Mouse (Mus musculus) stomach, embryonic 14.5 days (tissue): Measurements from ENCODE around the gene Slc44a3. TPM values are rescaled to one million over a fixed set of nuclear protein-coding genes. Genes with fewer than 3 reads are reported as not detected.

ENCODE experiments used
- ATAC-seq: fragments of 200-750 bp; cut with Nextera tagmentation; 2 replicates; pipeline ENCODE4 v1.8.0; 2017; ENCODE audit warnings: low read depth, moderate TSS enrichment; ENCODE audit not compliant: insufficient number of reproducible peaks, insufficient read depth, low FRiP score
- H3K27ac ChIP-seq: fragments of 300-500 bp; sonication (generic); 2 replicates; pipeline ENCODE4 v1.5.1; 2014; ENCODE audit warnings: mild to moderate bottlenecking, low read length, moderate library complexity, mixed read lengths
- H3K27me3 ChIP-seq: fragments of 300-500 bp; sonication (generic); 2 replicates; pipeline ENCODE4 v1.6.1; 2014; ENCODE audit warnings: low read length, control low read depth, mixed read lengths; ENCODE audit not compliant: control insufficient read depth, insufficient read depth
- H3K36me3 ChIP-seq: fragments of 300-500 bp; sonication (generic); 2 replicates; pipeline ENCODE4 v1.6.1; 2014; ENCODE audit warnings: mild to moderate bottlenecking, control low read depth, low read length, moderate library complexity, mixed read lengths; ENCODE audit not compliant: control insufficient read depth, insufficient read depth
- H3K4me1 ChIP-seq: fragments of 300-500 bp; sonication (generic); 2 replicates; pipeline ENCODE4 v1.6.1; 2014; ENCODE audit warnings: low read length, control low read depth, mixed read lengths; ENCODE audit not compliant: control insufficient read depth, insufficient read depth
- H3K4me2 ChIP-seq: fragments of 300-500 bp; sonication (generic); replicated peaks from 2 replicates; pipeline ENCODE4 v1.6.1; 2014; ENCODE audit warnings: low read depth, low read length, control low read depth
- H3K4me3 ChIP-seq: fragments of 300-500 bp; sonication (generic); 2 replicates; pipeline ENCODE4 v1.5.1; 2014; ENCODE audit warnings: low read depth, low read length, control low read depth
- H3K9ac ChIP-seq: fragments of 300-500 bp; sonication (generic); replicated peaks from 2 replicates; pipeline ENCODE4 v1.6.1; 2014; ENCODE audit warnings: low read depth, mild to moderate bottlenecking, control low read depth, low read length, moderate library complexity, mixed read lengths
- H3K9me3 ChIP-seq: fragments of 300-500 bp; sonication (generic); 2 replicates; pipeline ENCODE4 v1.6.1; 2016; ENCODE audit warnings: low read depth, low read length, control low read depth; ENCODE audit not compliant: control insufficient read depth
- WGBS: fragments of 180-500 bp; shearing (Covaris S2); extraction: QIAGEN DNeasy Blood & Tissue Kit; methylation state at CpG from one replicate; pipeline ENCODE4 v1.1.7; 2014; 5-methylcytosine and 5-hydroxymethylcytosine counted together
- polyA plus RNA-seq: library from polyadenylated mRNA; unstranded; fragments of >200 nt; fragmentation: Nextera tagmentation; extraction: Ambion mirVana; gene quantifications from 2 replicates; pipeline ENCODE4 v1.2.1, GENCODE M21; 2014

The Slc44a3 gene
- 29.9 and 30.8 TPM in 2 replicates for polyA plus RNA-seq

DNA sequence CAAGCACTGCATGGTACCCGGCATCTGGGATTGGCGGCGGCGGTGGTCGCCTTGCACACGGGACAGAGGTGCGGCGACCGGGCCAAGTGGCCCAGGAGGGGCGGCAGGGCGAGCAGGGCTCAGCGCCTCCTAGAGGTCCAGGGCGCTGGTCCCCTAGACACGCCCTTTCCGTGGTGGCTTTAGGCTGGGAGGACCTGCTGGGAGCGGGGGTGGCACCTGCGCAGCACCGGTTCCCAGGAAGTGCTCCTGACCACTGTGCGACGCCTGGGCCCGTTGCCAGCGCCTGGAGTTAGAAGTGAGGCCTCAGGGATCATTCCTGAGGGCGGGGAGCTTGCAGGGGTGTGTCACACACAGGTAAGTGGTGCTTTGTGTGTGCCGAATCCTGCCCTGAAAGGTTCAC lies at the start of gene Slc44a3:
TSS of gene Slc44a3 (minus strand) at position 229 of the 400 bp plus-strand sequence.
- WGBS = 6% methylated on average over 24 of the region's 24 CpGs
- H3K27ac ChIP-seq = peak within 1 kb of the TSS; percentile 90
- H3K4me1 ChIP-seq = peaks cover 33% of the 10 kb centered on the region

DNA sequence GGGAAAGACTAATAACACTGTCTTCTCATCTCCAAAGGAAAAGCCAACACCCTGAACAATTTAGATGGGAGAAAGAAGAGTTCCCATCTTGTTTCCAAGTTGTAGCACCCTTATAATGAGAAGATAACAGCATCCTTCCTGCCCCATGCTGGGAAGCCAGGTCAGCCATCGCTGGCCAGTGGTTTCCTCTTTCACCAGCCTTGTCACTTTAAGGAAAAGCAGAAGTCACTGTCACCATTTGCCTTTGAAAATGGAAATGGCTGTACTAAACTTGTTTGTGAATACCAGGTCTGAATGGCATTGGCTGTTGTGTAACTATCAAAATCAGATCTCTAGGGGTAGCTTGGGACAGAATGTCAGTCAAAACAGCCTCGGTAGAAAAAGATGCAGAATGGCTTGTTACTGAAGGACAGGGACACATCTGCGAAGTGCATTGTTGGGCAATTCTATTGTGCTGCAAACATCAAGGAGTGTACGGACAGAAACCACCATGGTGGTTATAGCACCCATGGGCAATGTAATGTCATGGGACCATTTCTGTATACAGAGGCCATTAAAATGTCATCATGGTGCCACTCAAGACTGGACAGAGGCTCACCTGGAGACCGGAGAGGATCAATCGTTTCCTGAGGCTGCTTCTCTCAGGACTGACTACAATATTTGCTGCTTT lies 47.8 kb upstream of the Slc44a3 start:
- Histone ChIP-seq H3K4me1 (peaks cover 10% of the 10 kb centered on the region; the same call in 1 of the 2 replicates), H3K27me3 (no peaks in the 10 kb centered on the region), H3K9ac (no peak overlapping the region), H3K4me3 (no peak overlapping the region), H3K9me3 (no peaks in the 10 kb centered on the region), H3K4me2 (no peak overlapping the region), H3K36me3 (no peaks in the 10 kb centered on the region), H3K27ac (no peak overlapping the region)
- 88% methylated on average over 6 of the region's 6 CpGs for WGBS
- ATAC-seq = no peak

More for the DNA sequence above, at the start of gene Slc44a3:
- Histone ChIP-seq H3K4me3 (peak within 1 kb of the TSS; percentile 34), H3K9me3 (no peaks in the 10 kb centered on the region), H3K9ac (peak within 1 kb of the TSS; percentile 25; the same call in 1 of the 2 replicates), H3K27me3 (no peaks in the 10 kb centered on the region), H3K36me3 (no peaks in the 10 kb centered on the region), H3K4me2 (peak within 1 kb of the TSS; percentile 48)
- ATAC-seq = peak; percentile 88

DNA sequence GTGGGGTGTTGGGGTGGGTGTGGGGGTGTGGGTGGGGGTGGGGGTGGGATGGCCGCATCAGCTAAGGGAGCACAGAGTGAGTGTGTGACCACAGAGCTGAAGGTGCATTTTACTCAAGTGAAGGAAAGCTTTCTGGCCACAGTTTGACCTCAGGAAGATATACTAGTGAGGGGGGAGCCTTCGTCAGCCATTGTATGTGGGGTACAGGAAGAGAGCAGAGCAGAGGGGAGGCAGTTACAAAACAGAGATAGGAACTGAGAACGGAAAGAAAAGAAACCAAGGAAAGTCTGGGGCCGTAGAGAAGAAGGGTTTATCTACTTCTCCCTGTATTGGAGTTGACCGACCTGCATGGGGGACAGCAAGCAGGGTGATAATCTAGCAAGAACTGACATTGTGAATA lies 47.2 kb upstream of the Slc44a3 start:
- H3K9me3 ChIP-seq = no peaks in the 10 kb centered on the region
- no peak for ATAC-seq
- no peaks in the 10 kb centered on the region for H3K36me3 ChIP-seq
- H3K4me1 ChIP-seq = peaks cover 7% of the 10 kb centered on the region; the same call in 1 of the 2 replicates
- H3K4me3 ChIP-seq = no peak overlapping the region
- no peak overlapping the region for H3K4me2 ChIP-seq
- H3K27ac ChIP-seq = no peak overlapping the region
- WGBS = 83% methylated on average over 5 of the region's 5 CpGs
- no peaks in the 10 kb centered on the region for H3K27me3 ChIP-seq
- H3K9ac ChIP-seq = no peak overlapping the region

DNA sequence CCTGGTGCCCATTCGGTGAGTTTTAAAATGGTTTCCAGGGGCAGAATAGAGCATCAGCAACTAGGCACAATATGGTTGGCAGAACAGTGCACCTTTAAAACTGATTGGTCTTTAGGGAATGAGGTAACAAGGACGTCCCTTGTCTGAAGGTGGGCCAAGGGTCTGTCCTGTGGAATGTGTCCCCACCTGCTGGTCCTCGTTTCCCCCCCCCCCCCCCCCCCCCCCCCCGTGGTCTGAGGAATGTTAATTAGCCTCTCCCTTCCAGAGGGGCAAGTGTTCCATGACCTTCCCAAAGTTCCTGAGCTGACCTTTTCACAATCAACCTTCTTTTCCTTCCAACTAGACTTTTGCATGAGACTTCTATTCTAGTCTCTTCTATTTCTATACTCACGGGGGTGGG lies 46.5 kb upstream of the Slc44a3 start:
- Histone ChIP-seq H3K36me3 (no peaks in the 10 kb centered on the region), H3K4me2 (no peak overlapping the region), H3K9ac (no peak overlapping the region), H3K4me3 (no peak overlapping the region), H3K27me3 (no peaks in the 10 kb centered on the region), H3K4me1 (peaks cover under 1% of the 10 kb centered on the region; the same call in 1 of the 2 replicates), H3K9me3 (no peaks in the 10 kb centered on the region), H3K27ac (no peak overlapping the region)
- no peak for ATAC-seq
- WGBS = 63% methylated on average over 4 of the region's 5 CpGs

DNA sequence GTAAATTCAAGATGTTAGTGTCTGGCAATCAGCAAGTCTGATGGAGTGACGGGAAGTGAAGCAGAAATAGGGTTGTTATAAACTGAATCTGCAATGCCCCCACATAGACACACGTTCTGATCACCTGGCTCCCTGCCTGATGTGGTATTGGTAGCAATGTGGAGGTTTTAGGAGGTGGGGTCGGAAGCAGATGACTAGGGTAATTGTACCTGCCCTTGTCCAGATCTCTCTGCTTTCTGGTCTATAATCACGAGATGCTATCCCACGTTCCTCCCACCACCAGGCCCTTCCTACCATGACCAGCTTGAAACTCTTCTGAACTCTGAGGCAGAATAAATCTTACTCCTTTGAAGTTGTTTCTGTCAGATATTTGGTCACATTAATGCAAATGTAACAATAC lies 45.4 kb upstream of the Slc44a3 start:
- peak overlapping the region; percentile 67 for H3K27ac ChIP-seq
- peak; percentile 30; the same call in 1 of the 2 replicates for ATAC-seq
- WGBS = 71% methylated on average over 5 of the region's 5 CpGs

DNA sequence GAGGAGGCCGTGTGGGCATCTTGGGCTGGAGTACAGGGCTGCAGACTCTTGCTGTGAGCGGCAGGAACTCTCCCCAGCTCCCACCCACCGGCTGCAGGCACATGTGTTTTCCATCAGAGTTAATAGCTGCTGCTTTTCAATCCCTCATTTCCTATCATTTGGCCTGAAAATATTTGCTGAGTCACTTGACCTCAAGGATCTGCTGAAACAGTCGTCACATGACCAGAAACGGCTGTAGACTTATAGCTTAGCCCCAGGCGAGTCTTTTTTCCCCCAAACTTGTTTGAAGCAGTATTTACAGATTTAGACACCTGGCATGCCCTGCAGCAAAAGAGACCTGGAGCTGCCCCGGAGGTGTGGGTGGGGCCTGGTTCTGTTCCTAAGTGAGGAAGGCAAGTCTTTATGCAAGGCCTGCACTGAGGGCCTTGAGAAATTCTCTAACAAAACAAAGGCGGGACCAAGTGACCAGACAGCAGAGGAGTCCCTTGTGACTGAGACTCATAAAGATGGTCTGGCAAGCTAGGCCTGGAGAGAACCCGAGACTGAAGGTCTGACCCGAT lies 44.9 kb upstream of the Slc44a3 start:
- Histone ChIP-seq H3K4me1 (no peaks in the 10 kb centered on the region), H3K9ac (no peak overlapping the region), H3K27ac (peak overlapping the region; percentile 67), H3K4me3 (no peak overlapping the region), H3K9me3 (no peaks in the 10 kb centered on the region), H3K36me3 (no peaks in the 10 kb centered on the region), H3K27me3 (no peaks in the 10 kb centered on the region), H3K4me2 (no peak overlapping the region)
- WGBS = 14% methylated on average over 10 of the region's 10 CpGs
- peak; percentile 81 for ATAC-seq

More for the DNA sequence above, 45.4 kb upstream of the Slc44a3 start:
- H3K9me3 ChIP-seq = no peaks in the 10 kb centered on the region
- H3K4me3 ChIP-seq = no peak overlapping the region
- H3K27me3 ChIP-seq = no peaks in the 10 kb centered on the region
- H3K4me1 ChIP-seq = no peaks in the 10 kb centered on the region
- no peak overlapping the region for H3K4me2 ChIP-seq
- H3K9ac ChIP-seq = no peak overlapping the region
- no peaks in the 10 kb centered on the region for H3K36me3 ChIP-seq

DNA sequence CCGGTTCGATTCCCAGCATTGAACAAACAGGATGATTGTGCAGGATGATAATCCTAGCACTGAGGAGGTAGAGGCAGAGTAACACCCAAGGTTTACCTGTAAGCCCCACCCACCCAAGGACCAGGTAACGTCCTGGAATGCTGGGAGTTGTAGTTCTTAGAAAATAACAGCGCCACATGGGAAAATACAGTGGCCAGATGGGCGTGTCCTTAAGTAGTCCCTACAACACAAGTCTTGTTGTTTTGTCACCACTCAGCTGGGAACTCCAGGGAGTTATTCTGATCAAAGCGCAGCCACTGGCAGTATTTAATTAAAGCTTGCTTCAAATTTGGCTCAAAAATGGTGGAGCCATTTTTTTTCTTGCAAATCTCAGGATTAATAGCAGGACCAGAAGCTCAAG lies 44.2 kb upstream of the Slc44a3 start:
- no peak for ATAC-seq
- H3K27me3 ChIP-seq = no peaks in the 10 kb centered on the region
- H3K4me2 ChIP-seq = no peak overlapping the region
- 67% methylated on average over 6 of the region's 6 CpGs for WGBS
- H3K4me1 ChIP-seq = no peaks in the 10 kb centered on the region
- no peaks in the 10 kb centered on the region for H3K36me3 ChIP-seq
- no peaks in the 10 kb centered on the region for H3K9me3 ChIP-seq
- peak overlapping the region; percentile 15; the same call in 1 of the 2 replicates for H3K27ac ChIP-seq
- H3K4me3 ChIP-seq = no peak overlapping the region
- H3K9ac ChIP-seq = no peak overlapping the region

DNA sequence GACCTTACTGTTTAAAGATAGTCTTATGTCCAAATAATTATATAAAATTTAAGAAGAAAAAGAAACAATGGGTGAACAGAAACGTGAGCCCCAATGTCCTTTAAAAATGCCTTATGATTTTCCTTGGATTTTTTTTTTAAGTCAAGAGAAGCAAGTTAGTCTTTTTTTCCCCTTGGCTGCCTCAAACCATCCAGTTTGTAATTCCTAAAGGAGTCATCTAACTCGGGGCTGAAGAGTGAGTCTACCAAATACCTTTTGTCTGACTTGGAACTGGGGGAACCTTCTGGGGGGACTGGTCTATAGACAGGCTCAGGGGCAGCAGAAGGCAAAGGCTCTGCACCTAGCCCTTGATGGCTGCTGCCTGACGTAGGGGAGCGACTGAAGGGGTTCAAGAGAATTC lies 42.2 kb upstream of the Slc44a3 start:
- no peaks in the 10 kb centered on the region for H3K27me3 ChIP-seq
- H3K4me3 ChIP-seq = no peak overlapping the region
- H3K4me1 ChIP-seq = no peaks in the 10 kb centered on the region
- H3K9ac ChIP-seq = no peak overlapping the region
- H3K27ac ChIP-seq = no peak overlapping the region
- no peak overlapping the region for H3K4me2 ChIP-seq
- ATAC-seq = no peak
- H3K36me3 ChIP-seq = no peaks in the 10 kb centered on the region
- H3K9me3 ChIP-seq = no peaks in the 10 kb centered on the region
- WGBS = 76% methylated on average over 4 of the region's 4 CpGs
